Mouse (Mus musculus) spleen, adult 10 weeks (tissue): ENCODE results near the gene Hist1h4b. TPM values are rescaled to one million over a fixed set of nuclear protein-coding genes. Genes with fewer than 3 reads are reported as not detected.

ENCODE experiments used
- polyA plus RNA-seq: library from polyadenylated mRNA; stranded (reverse); fragments of 350-450 nt; fragmentation: Illumina TruSeq; extraction: RNeasy Lipid Tissue Mini Kit (QIAGEN cat#74804); gene quantifications from one replicate; pipeline ENCODE4 v1.2.3, GENCODE M21; 2015; ENCODE audit warnings: low replicate concordance; ENCODE audit not compliant: insufficient read depth

Hist1h4b gene
- polyA plus RNA-seq: not detected

DNA sequence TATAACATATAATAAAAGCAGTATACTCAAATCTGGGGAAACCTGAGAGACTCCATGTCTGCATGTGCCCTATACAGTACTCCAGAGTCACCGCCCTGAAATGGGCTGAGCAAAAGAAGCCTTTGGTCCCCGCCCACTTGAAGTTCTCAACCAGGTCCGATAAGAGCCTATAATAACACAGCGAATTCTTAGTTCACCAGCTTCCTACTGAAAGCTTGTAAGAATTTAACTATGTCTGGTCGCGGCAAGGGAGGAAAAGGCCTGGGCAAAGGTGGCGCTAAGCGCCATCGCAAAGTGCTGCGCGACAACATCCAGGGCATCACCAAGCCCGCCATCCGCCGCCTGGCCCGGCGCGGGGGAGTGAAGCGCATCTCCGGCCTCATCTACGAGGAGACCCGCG lies at the start of gene Hist1h4b:
Gene Hist1h4b, plus strand, starts transcription at position 224 of the 400 bp plus-strand sequence.

DNA sequence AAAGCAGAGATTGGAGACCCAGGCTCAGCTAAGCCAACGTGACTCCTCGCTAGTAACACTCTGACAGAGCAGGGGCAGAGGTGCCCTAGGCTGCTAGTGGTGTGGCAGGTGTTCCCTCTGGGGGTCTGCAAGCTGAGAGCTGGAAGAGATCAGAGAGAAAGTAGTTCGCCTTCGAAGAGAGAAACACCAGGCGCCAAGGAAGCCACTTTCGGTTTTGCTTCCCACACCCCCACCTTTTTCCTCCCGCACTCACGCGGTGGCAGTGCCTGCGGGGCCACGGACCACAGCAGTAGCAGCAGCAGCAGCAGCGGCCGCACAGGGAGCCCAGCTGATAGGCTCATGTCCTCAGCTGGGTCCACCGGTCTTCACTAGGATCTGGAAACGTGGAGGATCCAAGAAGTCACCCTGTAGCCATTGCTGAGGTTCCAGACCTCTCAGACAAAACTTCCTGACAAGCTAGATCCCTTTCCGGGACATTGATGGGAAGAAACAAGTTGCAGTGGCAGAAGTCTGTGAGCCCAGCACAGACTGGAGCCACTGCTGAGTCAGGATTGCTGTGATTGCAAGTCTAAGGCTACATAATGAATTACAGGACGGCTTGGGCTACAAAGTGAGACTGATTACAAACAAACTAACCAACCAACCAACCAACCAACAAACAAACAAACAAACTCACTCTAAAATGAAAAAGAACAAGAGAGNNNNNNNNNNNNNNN lies 46.3 kb upstream of the Hist1h4b start, which contains the start of gene Hfe:
Gene Hfe, minus strand, starts transcription at position 481 of the 716 bp plus-strand sequence.

DNA sequence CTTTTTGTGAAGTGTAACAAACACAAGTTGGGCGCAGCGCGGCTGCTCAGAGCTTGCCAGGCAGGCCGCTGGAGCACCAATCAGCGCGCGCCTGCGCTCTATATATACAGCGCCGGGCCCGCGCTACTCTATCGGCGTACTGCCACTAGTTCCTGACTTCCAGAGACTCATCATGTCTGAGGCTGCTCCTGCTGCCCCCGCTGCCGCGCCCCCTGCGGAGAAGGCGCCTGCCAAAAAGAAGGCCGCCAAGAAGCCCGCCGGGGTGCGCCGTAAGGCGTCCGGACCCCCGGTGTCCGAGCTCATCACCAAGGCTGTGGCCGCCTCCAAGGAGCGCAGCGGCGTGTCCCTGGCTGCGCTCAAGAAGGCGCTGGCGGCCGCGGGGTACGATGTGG lies 18.1 kb upstream of the Hist1h4b start, which contains the start of gene Hist1h1c:
Gene Hist1h1c, plus strand, starts transcription at position 132 of the 392 bp plus-strand sequence.

DNA sequence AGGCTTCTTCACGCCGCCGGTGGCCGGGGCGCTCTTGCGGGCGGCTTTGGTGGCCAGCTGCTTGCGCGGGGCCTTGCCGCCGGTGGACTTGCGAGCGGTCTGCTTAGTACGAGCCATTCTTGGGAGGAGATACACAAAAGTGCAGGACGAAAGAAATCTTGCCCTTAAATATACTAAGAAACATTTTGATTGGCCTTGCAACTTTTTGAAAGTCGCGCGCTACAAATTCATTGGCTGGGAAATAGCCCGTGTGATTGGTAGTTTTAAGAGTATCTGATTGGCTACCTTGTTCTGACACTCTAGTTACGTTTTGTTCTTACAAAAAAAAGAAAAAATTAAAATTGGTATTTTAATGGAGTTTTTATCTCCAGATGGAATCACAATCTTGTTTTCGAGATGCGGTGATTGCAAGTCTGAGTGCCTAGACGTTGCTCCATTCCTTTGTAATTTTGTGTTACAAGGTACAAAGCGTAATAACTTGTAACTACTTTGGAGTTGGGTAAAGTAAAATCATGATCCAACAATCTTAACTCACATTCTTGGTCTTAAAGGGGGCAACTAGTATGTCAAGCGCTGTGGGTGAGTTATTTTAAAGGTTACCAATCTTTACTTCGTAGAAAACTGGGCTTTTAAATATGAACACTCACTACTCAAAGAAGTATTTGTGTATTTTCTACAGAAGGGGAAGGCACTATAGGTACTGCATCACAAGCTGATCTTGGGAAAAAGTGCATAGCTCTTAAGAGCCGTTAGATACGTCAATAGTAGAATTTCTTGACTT lies 11.2 kb upstream of the Hist1h4b start, which contains the start of gene Hist1h3c:
Gene Hist1h3c, minus strand, starts transcription at position 222 of the 781 bp plus-strand sequence.

DNA sequence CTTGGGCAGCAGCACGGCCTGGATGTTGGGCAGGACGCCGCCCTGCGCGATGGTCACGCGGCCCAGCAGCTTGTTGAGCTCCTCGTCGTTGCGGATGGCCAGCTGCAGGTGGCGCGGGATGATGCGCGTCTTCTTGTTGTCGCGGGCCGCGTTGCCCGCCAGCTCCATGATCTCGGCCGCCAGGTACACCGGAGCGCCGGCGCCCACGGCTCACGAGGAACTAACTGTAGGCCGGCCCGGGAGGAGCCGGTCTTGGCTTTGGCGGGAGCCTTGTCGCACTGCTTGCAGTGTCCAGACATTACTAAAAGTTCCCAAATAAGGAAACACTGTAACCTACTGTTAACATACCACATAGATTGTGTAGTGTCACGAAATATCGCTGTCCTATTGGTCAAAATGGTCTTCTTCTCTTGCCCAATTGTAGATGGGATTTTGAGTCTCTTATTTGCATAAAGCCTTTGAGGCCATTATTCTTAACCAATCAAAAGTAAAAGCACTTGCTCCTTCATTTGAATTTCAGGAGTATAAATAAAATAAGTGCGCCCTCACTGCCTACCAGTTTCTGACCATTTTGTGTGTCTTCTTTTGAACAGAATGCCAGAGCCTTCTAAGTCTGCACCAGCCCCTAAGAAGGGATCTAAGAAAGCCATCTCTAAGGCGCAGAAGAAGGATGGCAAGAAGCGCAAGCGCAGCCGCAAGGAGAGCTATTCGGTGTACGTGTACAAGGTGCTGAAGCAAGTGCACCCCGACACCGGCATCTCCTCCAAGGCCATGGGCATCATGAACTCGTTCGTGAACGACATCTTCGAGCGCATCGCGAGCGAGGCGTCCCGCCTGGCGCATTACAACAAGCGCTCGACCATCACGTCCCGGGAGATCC lies 10.4 kb upstream of the Hist1h4b start, which contains the start of gene Hist1h2bb:
Gene Hist1h2bb, plus strand, starts transcription at position 534 of the 880 bp plus-strand sequence.

DNA sequence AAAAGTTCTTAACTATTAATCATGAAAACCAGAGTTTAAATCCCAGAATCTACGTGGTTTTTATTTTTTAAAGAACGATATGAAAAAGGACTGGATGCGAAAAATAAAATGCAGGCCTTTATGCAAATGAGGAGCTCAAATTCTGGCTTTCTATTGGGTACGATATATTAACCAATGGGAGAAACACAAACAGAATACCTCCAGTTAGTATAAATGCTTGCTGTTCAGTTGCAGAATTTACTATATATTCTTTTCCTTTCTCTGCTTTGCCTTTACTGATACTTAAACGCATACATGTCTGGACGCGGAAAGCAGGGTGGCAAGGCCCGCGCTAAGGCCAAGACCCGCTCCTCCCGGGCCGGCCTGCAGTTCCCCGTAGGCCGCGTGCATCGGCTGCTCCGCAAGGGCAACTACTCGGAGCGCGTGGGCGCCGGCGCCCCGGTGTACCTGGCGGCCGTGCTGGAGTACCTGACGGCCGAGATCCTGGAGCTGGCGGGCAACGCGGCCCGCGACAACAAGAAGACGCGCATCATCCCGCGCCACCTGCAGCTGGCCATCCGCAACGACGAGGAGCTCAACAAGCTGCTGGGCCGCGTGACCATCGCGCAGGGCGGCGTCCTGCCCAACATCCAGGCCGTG lies 5.9 kb upstream of the Hist1h4b start, which contains the start of gene Hist1h2ab:
Gene Hist1h2ab, plus strand, starts transcription at position 288 of the 639 bp plus-strand sequence.

DNA sequence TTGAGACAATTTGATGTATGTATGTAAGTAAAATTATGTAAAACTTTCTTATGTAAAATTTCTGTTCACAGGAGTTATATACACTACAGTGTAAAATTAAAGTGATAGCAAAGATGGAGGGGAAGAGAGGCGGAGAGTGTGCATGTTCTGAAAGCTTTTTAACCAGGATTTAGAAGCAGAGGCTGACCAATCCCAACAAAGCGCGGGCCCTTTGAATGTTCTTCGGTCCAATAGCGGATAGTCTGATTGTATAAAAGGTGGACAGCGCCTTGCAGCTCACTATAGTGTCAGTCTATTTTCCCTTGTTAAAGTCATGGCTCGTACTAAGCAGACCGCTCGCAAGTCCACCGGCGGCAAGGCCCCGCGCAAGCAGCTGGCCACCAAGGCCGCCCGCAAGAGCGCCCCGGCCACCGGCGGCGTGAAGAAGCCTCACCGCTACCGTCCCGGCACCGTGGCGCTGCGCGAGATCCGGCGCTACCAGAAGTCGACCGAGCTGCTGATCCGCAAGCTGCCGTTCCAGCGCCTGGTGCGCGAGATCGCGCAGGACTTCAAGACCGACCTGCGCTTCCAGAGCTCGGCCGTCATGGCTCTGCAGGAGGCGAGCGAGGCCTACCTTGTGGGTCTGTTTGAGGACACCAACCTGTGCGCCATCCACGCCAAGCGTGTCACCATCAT lies 4.6 kb upstream of the Hist1h4b start, which contains the start of gene Hist1h3b:
Gene Hist1h3b, plus strand, starts transcription at position 201 of the 675 bp plus-strand sequence.

DNA sequence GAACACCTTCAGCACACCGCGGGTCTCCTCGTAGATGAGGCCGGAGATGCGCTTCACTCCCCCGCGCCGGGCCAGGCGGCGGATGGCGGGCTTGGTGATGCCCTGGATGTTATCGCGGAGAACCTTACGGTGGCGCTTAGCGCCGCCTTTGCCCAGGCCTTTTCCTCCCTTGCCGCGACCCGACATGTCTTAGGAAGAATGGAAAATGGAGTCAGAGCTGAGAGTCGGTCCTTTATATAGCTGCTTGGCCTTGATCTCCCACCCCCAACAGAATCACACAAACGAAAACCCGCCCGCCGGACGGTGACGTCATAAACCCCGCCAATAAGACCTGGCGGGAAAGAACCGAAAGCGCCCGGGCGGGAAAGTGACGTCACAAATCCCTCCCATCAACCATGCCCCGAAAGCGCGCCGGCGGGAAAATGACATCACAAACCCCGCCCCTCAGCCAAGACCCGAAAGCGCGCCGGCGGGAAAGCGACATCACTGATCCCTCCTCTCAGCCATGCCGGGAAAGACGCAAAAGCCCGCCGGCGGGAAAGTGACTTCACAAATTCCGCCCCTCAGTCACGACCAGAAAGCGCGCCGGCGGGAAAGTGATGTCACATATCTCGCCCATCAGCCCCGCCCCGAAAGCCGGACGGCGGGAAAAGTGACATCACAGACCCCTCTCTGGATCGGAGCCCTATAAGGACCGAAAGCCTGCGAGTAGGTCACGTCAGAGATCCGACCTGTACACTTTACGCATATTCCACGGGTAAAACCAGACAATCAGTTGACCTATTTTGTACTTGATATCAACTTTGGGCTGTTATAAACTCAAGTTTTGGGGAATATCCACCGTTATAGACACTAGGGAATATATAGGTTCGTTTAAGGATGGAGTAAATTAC lies 4.4 kb downstream of the Hist1h4b start, which contains the start of gene Hist1h4a:
Gene Hist1h4a, minus strand, starts transcription at position 259 of the 893 bp plus-strand sequence.

DNA sequence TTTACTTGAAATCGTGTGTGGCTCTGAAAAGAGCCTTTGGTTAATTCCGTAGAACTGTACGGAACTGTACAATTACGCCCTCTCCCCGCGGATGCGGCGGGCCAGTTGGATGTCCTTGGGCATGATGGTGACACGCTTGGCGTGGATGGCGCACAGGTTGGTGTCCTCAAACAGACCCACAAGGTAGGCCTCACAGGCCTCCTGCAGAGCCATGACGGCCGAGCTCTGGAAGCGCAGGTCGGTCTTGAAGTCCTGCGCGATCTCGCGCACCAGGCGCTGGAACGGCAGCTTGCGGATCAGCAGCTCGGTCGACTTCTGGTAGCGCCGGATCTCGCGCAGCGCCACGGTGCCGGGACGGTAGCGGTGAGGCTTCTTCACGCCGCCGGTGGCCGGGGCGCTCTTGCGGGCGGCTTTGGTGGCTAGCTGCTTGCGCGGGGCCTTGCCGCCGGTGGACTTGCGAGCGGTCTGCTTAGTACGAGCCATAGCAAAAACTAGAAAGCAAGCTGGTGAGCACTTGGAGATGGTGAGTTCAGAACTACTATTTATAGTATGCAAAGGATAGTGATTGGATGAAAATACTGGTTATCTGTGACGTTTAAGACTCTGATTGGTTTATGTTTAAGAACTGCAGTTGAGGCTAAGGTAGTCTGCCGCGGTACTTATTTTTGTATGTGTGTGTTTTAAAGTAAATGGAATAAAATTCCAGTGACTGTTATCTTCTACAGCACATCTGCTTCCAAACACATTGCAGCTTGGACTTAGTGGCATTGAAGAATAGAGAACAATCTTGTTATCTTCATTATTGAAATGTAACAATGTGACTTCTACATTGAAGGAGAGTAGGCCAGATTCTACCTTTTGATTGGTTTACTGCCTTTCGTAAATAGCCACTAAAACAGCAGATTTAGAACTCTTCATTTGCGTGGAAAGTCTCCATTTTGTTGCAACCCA lies 5.3 kb downstream of the Hist1h4b start, which contains the start of gene Hist1h3a:
Gene Hist1h3a, minus strand, starts transcription at position 516 of the 951 bp plus-strand sequence.

DNA sequence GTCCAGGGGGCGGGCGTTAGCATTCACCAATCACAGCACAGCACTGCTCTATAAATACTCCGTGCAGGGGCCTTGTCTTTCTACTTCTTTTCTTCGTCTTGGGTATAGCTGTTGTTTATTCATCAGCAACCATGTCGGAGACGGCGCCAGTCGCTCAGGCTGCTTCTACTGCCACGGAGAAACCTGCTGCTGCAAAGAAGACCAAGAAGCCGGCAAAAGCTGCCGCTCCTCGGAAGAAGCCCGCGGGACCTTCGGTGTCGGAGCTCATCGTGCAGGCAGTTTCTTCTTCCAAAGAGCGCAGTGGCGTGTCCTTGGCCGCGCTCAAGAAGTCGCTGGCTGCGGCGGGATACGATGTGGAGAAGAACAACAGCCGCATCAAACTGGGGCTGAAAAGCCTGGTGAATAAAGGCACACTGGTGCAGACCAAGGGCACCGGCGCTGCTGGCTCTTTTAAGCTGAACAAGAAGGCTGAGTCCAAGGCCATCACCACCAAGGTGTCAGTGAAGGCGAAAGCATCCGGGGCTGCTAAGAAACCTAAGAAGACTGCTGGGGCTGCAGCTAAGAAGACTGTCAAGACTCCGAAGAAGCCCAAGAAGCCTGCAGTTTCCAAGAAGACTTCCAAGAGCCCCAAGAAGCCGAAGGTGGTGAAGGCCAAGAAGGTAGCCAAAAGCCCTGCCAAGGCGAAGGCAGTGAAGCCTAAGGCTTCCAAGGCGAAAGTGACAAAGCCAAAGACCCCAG lies 6.9 kb downstream of the Hist1h4b start, which contains the start of gene Hist1h1a:
Gene Hist1h1a, plus strand, starts transcription at position 81 of the 738 bp plus-strand sequence.

DNA sequence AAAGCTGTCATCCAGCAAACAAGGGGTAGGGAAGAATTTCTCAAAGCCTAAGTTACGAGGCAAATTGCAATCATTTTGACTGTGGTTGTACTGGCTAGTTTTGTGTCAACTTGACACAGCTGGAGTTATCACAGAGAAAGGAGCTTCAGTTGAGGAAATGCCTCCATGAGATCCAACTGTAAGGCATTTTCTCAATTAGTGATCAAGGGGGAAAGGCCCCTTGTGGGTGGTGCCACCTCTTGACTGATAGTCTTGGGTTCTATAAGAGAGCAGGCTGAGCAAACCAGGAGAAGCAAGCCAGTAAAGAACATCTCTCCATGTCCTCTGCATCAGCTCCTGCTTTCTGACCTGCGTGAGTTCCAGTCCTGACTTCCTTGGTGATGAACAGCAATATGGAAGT lies 12.8 kb downstream of the Hist1h4b start, which contains the start of gene Trim38:
Gene Trim38, plus strand, starts transcription at position 301 of the 400 bp plus-strand sequence.

DNA sequence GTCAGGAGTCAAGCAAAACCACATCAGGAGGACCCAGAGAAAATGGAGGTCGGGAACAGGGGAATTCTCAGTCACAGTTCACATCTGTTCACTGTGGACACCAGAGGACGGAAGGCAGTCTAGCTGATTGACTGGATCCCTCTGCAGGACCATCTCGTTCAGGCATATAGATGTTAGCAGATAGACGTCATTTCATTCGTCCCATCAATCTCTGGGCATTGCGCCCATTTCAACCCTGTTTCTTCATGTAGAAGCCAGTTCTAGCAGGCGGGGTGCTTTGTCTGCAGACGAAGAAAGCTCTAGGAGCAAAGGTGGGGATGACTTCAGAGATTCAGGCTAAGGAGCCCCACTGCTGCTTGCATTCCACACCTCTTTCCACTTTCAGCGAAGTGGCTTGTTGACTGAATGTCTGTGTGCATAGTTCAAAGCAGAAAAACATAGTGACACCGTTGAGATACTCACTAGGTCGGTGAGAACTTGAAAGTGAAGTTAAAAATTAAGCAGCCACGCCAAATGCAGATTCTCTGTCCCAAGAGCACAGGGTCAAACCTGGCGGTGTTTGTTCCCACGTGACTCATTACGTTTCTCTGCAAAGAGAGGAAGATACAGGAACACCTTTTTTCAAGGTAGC lies 49.7 kb downstream of the Hist1h4b start, which contains the start of gene Slc17a2:
Gene Slc17a2, plus strand, starts transcription at position 572 of the 631 bp plus-strand sequence.

